Mouse (Mus musculus) cerebral cortex, adult 2 months (tissue): Measurements from ENCODE around the gene Cdk5rap1.

ENCODE experiments used
- WGBS: fragments of 180-500 bp; shearing (Covaris S2); methylation state at CpG from one replicate; pipeline ENCODE4 v1.1.7; 2018; 5-methylcytosine and 5-hydroxymethylcytosine counted together

The Cdk5rap1 gene

GRCm38 (mm10) chr2:154374807-154375601 is 2.2 kb upstream of the Cdk5rap1 start:
- 64% methylated on average over 6 of the region's 6 CpGs for WGBS

GRCm38 (mm10) chr2:154373961-154374632 is 1.3 kb upstream of the Cdk5rap1 start:
- 55% methylated on average over 6 of the region's 6 CpGs for WGBS

GRCm38 (mm10) chr2:154372151-154372829 is 520 bp downstream of the Cdk5rap1 start:
- WGBS = under 1% methylated on average over 42 of the region's 42 CpGs

- 56% methylated on average over 1 of the region's 1 CpGs for WGBS
These were observed 5.3 kb downstream of the Cdk5rap1 start for GRCm38 (mm10) chr2:154367510-154367909.

- 82% methylated on average over 15 of the region's 19 CpGs for WGBS
These were observed 18.8 kb downstream of the Cdk5rap1 start for GRCm38 (mm10) chr2:154354000-154354425.

GRCm38 (mm10) chr2:154348152-154348551 is 24.7 kb downstream of the Cdk5rap1 start:
- 94% methylated on average over 3 of the region's 3 CpGs for WGBS

GRCm38 (mm10) chr2:154339356-154339755 is 33.5 kb downstream of the Cdk5rap1 start:
- 92% methylated on average over 2 of the region's 2 CpGs for WGBS

- WGBS = 83% methylated on average over 1 of the region's 1 CpGs
These were observed 34.6 kb downstream of the Cdk5rap1 start for GRCm38 (mm10) chr2:154338161-154338560.

GRCm38 (mm10) chr2:154335572-154335971 is 37.2 kb downstream of the Cdk5rap1 start:
- 87% methylated on average over 4 of the region's 4 CpGs for WGBS

- WGBS = 87% methylated on average over 3 of the region's 3 CpGs
These were observed 46.0 kb downstream of the Cdk5rap1 start for GRCm38 (mm10) chr2:154326852-154327251.

- 85% methylated on average over 5 of the region's 5 CpGs for WGBS
These were observed 59.0 kb downstream of the Cdk5rap1 start for GRCm38 (mm10) chr2:154313771-154314170.

- WGBS = 92% methylated on average over 4 of the region's 4 CpGs
These were observed 65.9 kb downstream of the Cdk5rap1 start, which contains the start of gene Bpifb9b for GRCm38 (mm10) chr2:154306927-154307326. TSS of gene Bpifb9b (plus strand) at chr2:154307227.

- WGBS = 73% methylated on average over 1 of the region's 3 CpGs
These were observed 68.2 kb downstream of the Cdk5rap1 start for GRCm38 (mm10) chr2:154304604-154305003.

GRCm38 (mm10) chr2:154301763-154302162 is 71.0 kb downstream of the Cdk5rap1 start:
- 93% methylated on average over 3 of the region's 3 CpGs for WGBS

- 42% methylated on average over 1 of the region's 1 CpGs for WGBS
These were observed 72.3 kb downstream of the Cdk5rap1 start for GRCm38 (mm10) chr2:154300496-154300895.

- WGBS = 6% methylated on average over 10 of the region's 10 CpGs
These were observed 78.1 kb downstream of the Cdk5rap1 start for GRCm38 (mm10) chr2:154294746-154295145.

- WGBS = 85% methylated on average over 1 of the region's 1 CpGs
These were observed 80.0 kb downstream of the Cdk5rap1 start for GRCm38 (mm10) chr2:154292833-154293232.

GRCm38 (mm10) chr2:154291866-154292265 is 80.9 kb downstream of the Cdk5rap1 start:
- 86% methylated on average over 3 of the region's 3 CpGs for WGBS
